Mouse (Mus musculus) MEL (cell line): ENCODE measurements at regions not wholly inside any gene's neighbourhood (a gene's known extent, or its start where the extent isn't known, plus 50 kb on each side); places are given as distances from the start of the nearest gene placed in this dataset.

Experiments used
- DNase-seq: peaks from one replicate; pipeline ENCODE4 v3.0.0; 2011; ENCODE audit warnings: low read depth, low spot score
- H3K27ac ChIP-seq: 2 replicates; pipeline ENCODE4 v1.5.1; 2012; ENCODE audit warnings: low read depth, mild to moderate bottlenecking, control low read depth, low read length, moderate library complexity; ENCODE audit not compliant: control insufficient read depth
- H3K27me3 ChIP-seq, 2 experiments: fragments of 150-350 bp in 1 of 2; sonication (generic) in 1 of 2; 2 replicates each; pipeline ENCODE4 v1.6.1; 2012; ENCODE audit warnings: low read length in 2 of 2, mild to moderate bottlenecking in 2 of 2, improper control_type of control experiment in 1 of 2, moderate library complexity in 1 of 2; ENCODE audit not compliant: insufficient read depth in 2 of 2, control insufficient read depth in 1 of 2
- H3K36me3 ChIP-seq, 2 experiments: 2 replicates each; pipeline ENCODE4 v1.6.1; 2012 to 2014; ENCODE audit warnings: low read length in 2 of 2, improper control_type of control experiment in 1 of 2, inconsistent platforms in 1 of 2, mild to moderate bottlenecking in 1 of 2; ENCODE audit not compliant: insufficient read depth in 2 of 2, control insufficient read depth in 1 of 2
- H3K4me1 ChIP-seq, 2 experiments: fragments of 150-350 bp in 1 of 2; sonication (generic) in 1 of 2; 2 replicates each; pipeline ENCODE4 v1.6.1; 2012; ENCODE audit warnings: low read length in 2 of 2, improper control_type of control experiment in 1 of 2, mild to moderate bottlenecking in 1 of 2; ENCODE audit not compliant: insufficient read depth in 2 of 2, control insufficient read depth in 1 of 2
- H3K4me3 ChIP-seq, 2 experiments: fragments of 150-350 bp in 1 of 2; sonication (generic) in 1 of 2; 2 replicates each; pipeline ENCODE4 v1.5.1; 2012; ENCODE audit warnings: low read depth in 2 of 2, low read length in 2 of 2, mild to moderate bottlenecking in 2 of 2, moderate library complexity in 2 of 2, control low read depth in 1 of 2, improper control_type of control experiment in 1 of 2; ENCODE audit not compliant: control insufficient read depth in 1 of 2, insufficient read depth in 1 of 2
- H3K79me2 ChIP-seq: 2 replicates; pipeline ENCODE4 v1.6.1; 2012; ENCODE audit warnings: mild to moderate bottlenecking, low read length, moderate library complexity; ENCODE audit not compliant: control insufficient read depth, poor library complexity, insufficient read depth
- H3K9ac ChIP-seq: 2 replicates; pipeline ENCODE4 v1.6.1; 2012; ENCODE audit warnings: low read depth, mild to moderate bottlenecking, control low read depth, low read length, moderate library complexity; ENCODE audit not compliant: control insufficient read depth, poor library complexity, severe bottlenecking
- H3K9me3 ChIP-seq: fragments of 150-350 bp; sonication (generic); replicated peaks from 2 replicates; pipeline ENCODE4 v1.6.1; 2012; ENCODE audit warnings: mild to moderate bottlenecking, low read length, improper control_type of control experiment, moderate library complexity; ENCODE audit not compliant: insufficient read depth
- BHLHE40 ChIP-seq: IDR thresholded peaks from 2 replicates; pipeline ENCODE4 v1.6.1; 2012; ENCODE audit warnings: low read depth, mild to moderate bottlenecking, inconsistent platforms, low read length, improper control_type of control experiment, borderline replicate concordance
- CHD1 ChIP-seq: IDR thresholded peaks from 2 replicates; pipeline ENCODE4 v1.6.1; 2012; ENCODE audit warnings: low read depth, mild to moderate bottlenecking, inconsistent platforms, low read length, improper control_type of control experiment
- CTCF ChIP-seq, 3 experiments: IDR thresholded peaks in 2 of 3; conservative IDR thresholded peaks in 1 of 3; 2 replicates each; pipeline ENCODE4 v1.5.1; 2011 to 2012; ENCODE audit warnings: low read length in 3 of 3, low read depth in 2 of 3, mild to moderate bottlenecking in 2 of 3, improper control_type of control experiment in 1 of 3, inconsistent platforms in 1 of 3, mixed read lengths in 1 of 3, moderate library complexity in 1 of 3; ENCODE audit not compliant: control insufficient read depth in 1 of 3, insufficient read depth in 1 of 3, poor library complexity in 1 of 3, severe bottlenecking in 1 of 3
- E2F4 ChIP-seq: IDR thresholded peaks from 2 replicates; pipeline ENCODE4 v1.6.1; 2011; ENCODE audit warnings: low read depth, low read length, improper control_type of control experiment, borderline replicate concordance
- EP300 ChIP-seq, 2 experiments: IDR thresholded peaks; 2 replicates each; pipeline ENCODE4 v1.6.1; 2011; ENCODE audit warnings: improper control_type of control experiment in 2 of 2, low read length in 2 of 2, low read depth in 1 of 2, mild to moderate bottlenecking in 1 of 2
- ETS1 ChIP-seq: IDR thresholded peaks from 2 replicates; pipeline ENCODE4 v1.6.1; 2012; ENCODE audit warnings: low read depth, mild to moderate bottlenecking, inconsistent platforms, low read length, improper control_type of control experiment, moderate library complexity
- GABPA ChIP-seq: IDR thresholded peaks from 2 replicates; pipeline ENCODE4 v1.6.1; 2012; ENCODE audit warnings: low read depth, mild to moderate bottlenecking, inconsistent platforms, low read length, improper control_type of control experiment, moderate library complexity
- HCFC1 ChIP-seq: IDR thresholded peaks from 2 replicates; pipeline ENCODE4 v1.6.1; 2012; ENCODE audit warnings: low read depth, mild to moderate bottlenecking, inconsistent platforms, low read length, improper control_type of control experiment, moderate library complexity
- JUND ChIP-seq: IDR thresholded peaks from 2 replicates; pipeline ENCODE4 v1.6.1; 2011; ENCODE audit warnings: low read depth, mild to moderate bottlenecking, improper control_type of control experiment, low read length
- MAFK ChIP-seq: IDR thresholded peaks from 2 replicates; pipeline ENCODE4 v1.6.1; 2011; ENCODE audit warnings: low read depth, mild to moderate bottlenecking, low read length, improper control_type of control experiment, borderline replicate concordance
- MAX ChIP-seq: IDR thresholded peaks from 2 replicates; pipeline ENCODE4 v1.6.1; 2011; ENCODE audit warnings: low read length, improper control_type of control experiment
- MEF2A ChIP-seq: IDR thresholded peaks from 2 replicates; pipeline ENCODE4 v1.6.1; 2014; ENCODE audit warnings: low read depth, mild to moderate bottlenecking, inconsistent platforms, low read length, improper control_type of control experiment; ENCODE audit not compliant: poor library complexity, insufficient replicate concordance, severe bottlenecking; ENCODE audit errors: extremely low read depth
- MXI1 ChIP-seq: IDR thresholded peaks from 2 replicates; pipeline ENCODE4 v1.6.1; 2011; ENCODE audit warnings: mild to moderate bottlenecking, low read depth, low read length, improper control_type of control experiment
- MYB ChIP-seq: IDR thresholded peaks from 2 replicates; pipeline ENCODE4 v1.6.1; 2011; ENCODE audit warnings: mild to moderate bottlenecking, low read depth, low read length, improper control_type of control experiment
- NRF1 ChIP-seq: IDR thresholded peaks from 2 replicates; pipeline ENCODE4 v1.6.1; 2014; ENCODE audit warnings: low read depth, mild to moderate bottlenecking, inconsistent platforms, low read length, improper control_type of control experiment, moderate library complexity; ENCODE audit not compliant: poor library complexity, insufficient read depth, severe bottlenecking
- POLR2A ChIP-seq, 2 experiments: IDR thresholded peaks; 2 replicates each; pipeline ENCODE4 v1.6.1; 2011 to 2012; ENCODE audit warnings: low read length in 2 of 2, mild to moderate bottlenecking in 2 of 2, control low read depth in 1 of 2, improper control_type of control experiment in 1 of 2, low read depth in 1 of 2, moderate library complexity in 1 of 2; ENCODE audit not compliant: control insufficient read depth in 1 of 2, insufficient read depth in 1 of 2, poor library complexity in 1 of 2
- RAD21 ChIP-seq: IDR thresholded peaks from 2 replicates; pipeline ENCODE4 v1.6.1; 2011; ENCODE audit warnings: mild to moderate bottlenecking, low read depth, low read length, improper control_type of control experiment
- RCOR1 ChIP-seq: IDR thresholded peaks from 2 replicates; pipeline ENCODE4 v1.6.1; 2012; ENCODE audit warnings: low read depth, mild to moderate bottlenecking, inconsistent platforms, low read length, improper control_type of control experiment
- SIN3A ChIP-seq: IDR thresholded peaks from 2 replicates; pipeline ENCODE4 v1.6.1; 2012; ENCODE audit warnings: low read length, improper control_type of control experiment, inconsistent platforms
- SMC3 ChIP-seq: IDR thresholded peaks from 2 replicates; pipeline ENCODE4 v1.6.1; 2011; ENCODE audit warnings: low read depth, low read length, improper control_type of control experiment
- TAL1 ChIP-seq: IDR thresholded peaks from 2 replicates; pipeline ENCODE4 v1.6.1; 2012; ENCODE audit warnings: mild to moderate bottlenecking, inconsistent platforms, low read length, moderate library complexity, mixed read lengths
- UBTF ChIP-seq: IDR thresholded peaks from 2 replicates; pipeline ENCODE4 v1.6.1; 2012; ENCODE audit warnings: low read depth, mild to moderate bottlenecking, inconsistent platforms, low read length, improper control_type of control experiment, moderate library complexity, borderline replicate concordance; ENCODE audit not compliant: insufficient read depth
- USF1 ChIP-seq: IDR thresholded peaks from 2 replicates; pipeline ENCODE4 v1.6.1; 2014; ENCODE audit warnings: low read depth, mild to moderate bottlenecking, inconsistent platforms, low read length, improper control_type of control experiment, moderate library complexity
- ZKSCAN1 ChIP-seq: IDR thresholded peaks from 2 replicates; pipeline ENCODE4 v1.6.1; 2012; ENCODE audit warnings: low read depth, mild to moderate bottlenecking, inconsistent platforms, low read length, improper control_type of control experiment, moderate library complexity
- ZMIZ1 ChIP-seq: IDR thresholded peaks from 2 replicates; pipeline ENCODE4 v1.6.1; 2012; ENCODE audit warnings: low read depth, mild to moderate bottlenecking, inconsistent platforms, low read length, improper control_type of control experiment, moderate library complexity
- ZNF384 ChIP-seq: IDR thresholded peaks from 2 replicates; pipeline ENCODE4 v1.6.1; 2012; ENCODE audit warnings: low read depth, mild to moderate bottlenecking, inconsistent platforms, low read length, improper control_type of control experiment

DNA sequence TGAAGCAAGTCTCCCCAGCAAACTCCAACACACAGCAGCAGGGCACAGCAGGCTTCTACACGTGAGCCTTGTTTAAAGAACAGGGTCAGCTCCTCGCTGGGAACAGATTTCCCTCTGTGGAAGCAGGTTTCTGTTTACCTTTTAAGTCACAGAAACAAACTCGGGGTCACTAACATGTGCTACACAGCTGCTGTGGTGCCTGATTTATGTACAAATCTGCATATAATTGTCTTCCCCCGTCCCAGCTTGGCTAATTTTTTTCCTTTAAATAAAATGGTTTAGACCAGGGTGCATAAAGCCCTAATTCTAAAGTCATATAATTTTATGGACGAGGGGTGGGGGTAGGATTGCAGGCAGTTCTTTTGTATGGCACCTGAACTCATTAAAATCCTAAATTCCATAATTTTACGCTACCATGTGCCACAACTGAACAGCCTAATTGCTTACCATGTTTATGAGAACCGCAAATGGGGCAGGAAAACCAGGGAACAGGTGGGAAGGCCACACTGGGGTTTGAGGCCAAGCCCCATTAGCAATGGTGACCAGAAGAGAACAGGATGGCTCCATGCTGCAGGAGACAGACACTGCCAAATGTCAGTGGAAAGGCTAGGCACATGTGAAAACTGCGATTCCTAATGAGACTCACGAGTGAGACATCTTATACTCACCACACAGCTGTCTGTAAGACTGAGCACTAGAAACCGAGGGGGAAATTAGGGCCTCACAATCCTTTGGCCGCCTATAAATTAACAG lies 258.8 kb upstream of the Clint1 start:
- Histone ChIP-seq H3K27me3 (no peaks in the 10 kb centered on the region), H3K36me3 (no peaks in the 10 kb centered on the region), H3K27ac (no peak overlapping the region), H3K4me1 (no peaks in the 10 kb centered on the region), H3K9me3 (no peaks in the 10 kb centered on the region), H3K79me2 (no peaks in the 10 kb centered on the region), H3K4me3 (no peak overlapping the region), H3K9ac (no peak overlapping the region)
- TF ChIP-seq ZNF384 (no peak), HCFC1 (no peak), RCOR1 (no peak), MEF2A (no peak), CTCF (IDR thresholded peaks at IDR 0.05 in 2 of 3, conservative IDR thresholded peaks at IDR 0.05 in 1 of 3; ENCODE audit: control insufficient read depth in 1 of 3, insufficient read depth in 1 of 3, low read depth in 2 of 3, low read length in 3 of 3, poor library complexity in 1 of 3, severe bottlenecking in 1 of 3) (no peak), MAX (no peak), CHD1 (no peak), UBTF (no peak), E2F4 (no peak), ZMIZ1 (no peak), MXI1 (no peak), GABPA (no peak), EP300 (IDR thresholded peaks at IDR 0.05; ENCODE audit: low read depth in 1 of 2, low read length in 2 of 2) (no peak), NRF1 (no peak), JUND (no peak), ZKSCAN1 (no peak), SMC3 (no peak), USF1 (no peak), POLR2A (IDR thresholded peaks at IDR 0.05; ENCODE audit: control insufficient read depth in 1 of 2, insufficient read depth in 1 of 2, low read depth in 1 of 2, low read length in 2 of 2, poor library complexity in 1 of 2) (no peak)
- DNase-seq: no peak

DNA sequence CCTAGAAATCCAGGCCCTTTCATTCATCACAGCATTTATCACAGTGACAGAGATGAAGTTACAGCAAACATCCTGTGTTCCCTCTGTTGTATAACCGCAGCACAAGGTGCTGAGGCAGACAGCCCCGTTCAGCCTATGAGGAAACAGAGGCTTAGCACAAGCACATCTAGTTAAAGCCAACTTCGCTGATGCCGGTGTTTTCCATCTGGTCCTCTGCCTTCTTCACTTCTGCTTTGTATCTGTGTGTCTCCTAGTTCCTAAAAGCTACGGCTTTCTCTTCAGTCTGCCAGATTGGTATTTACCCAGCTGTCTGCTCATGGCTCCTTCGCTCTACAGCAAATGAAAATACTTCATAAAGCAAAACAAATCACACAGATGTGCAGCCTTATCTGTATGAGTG lies 256.5 kb upstream of the Clint1 start:
- Histone ChIP-seq H3K4me1 (no peaks in the 10 kb centered on the region), H3K9me3 (no peaks in the 10 kb centered on the region), H3K79me2 (no peaks in the 10 kb centered on the region), H3K9ac (no peak overlapping the region), H3K27me3 (no peaks in the 10 kb centered on the region), H3K36me3 (no peaks in the 10 kb centered on the region), H3K4me3 (no peak overlapping the region), H3K27ac (no peak overlapping the region)
- TF ChIP-seq TAL1 (no peak), ETS1 (no peak), GABPA (no peak), UBTF (no peak), SIN3A (no peak), SMC3 (no peak), MAX (no peak), RCOR1 (no peak), BHLHE40 (no peak), CTCF (IDR thresholded peaks at IDR 0.05 in 2 of 3, conservative IDR thresholded peaks at IDR 0.05 in 1 of 3; ENCODE audit: control insufficient read depth in 1 of 3, insufficient read depth in 1 of 3, low read depth in 2 of 3, low read length in 3 of 3, poor library complexity in 1 of 3, severe bottlenecking in 1 of 3) (no peak), MAFK (no peak), RAD21 (no peak), MYB (no peak), MXI1 (no peak)
- no peak for DNase-seq
